Mouse (Mus musculus) testis, adult 2 months (tissue): ENCODE measurements around the gene Cdiptos.

ENCODE experiments used
- CTCF ChIP-seq: fragments of 200-500 bp; IDR thresholded peaks from 2 replicates; pipeline ENCODE4 v1.5.1; 2012; ENCODE audit warnings: low read depth, mild to moderate bottlenecking, inconsistent platforms, low read length, moderate library complexity; ENCODE audit not compliant: control insufficient read depth, insufficient read depth, insufficient replicate concordance
- POLR2A ChIP-seq: fragments of 200-500 bp; IDR thresholded peaks from 2 replicates; pipeline ENCODE4 v1.6.1; 2012; ENCODE audit warnings: low read depth, mild to moderate bottlenecking, inconsistent platforms, low read length, moderate library complexity; ENCODE audit not compliant: control insufficient read depth

GRCm38 (mm10) chr7:127011717-127012116, 35.8 kb upstream of the Cdiptos start:
- TF ChIP-seq CTCF (no peak), POLR2A (no peak)
